Mouse (Mus musculus) liver, postnatal 0 days (tissue): ENCODE data around the gene Lrig1.

Experiments
- CTCF ChIP-seq: sonication (generic); IDR thresholded peaks from 2 replicates; pipeline ENCODE4 v1.5.1; 2016; ENCODE audit warnings: antibody characterized with exemption, low read depth
- EP300 ChIP-seq: IDR thresholded peaks from 2 replicates; pipeline ENCODE4 v1.6.1; 2016; ENCODE audit warnings: antibody characterized with exemption, low read depth, mild to moderate bottlenecking

- no peak for TF ChIP-seq CTCF
- TF ChIP-seq EP300 = no peak
These were observed 75.4 kb downstream of the Lrig1 start for GRCm38 (mm10) chr6:94624543-94624942.
